Mouse (Mus musculus): ENCODE measurements around the gene Tcte2. TPM values are rescaled to one million over a fixed set of nuclear protein-coding genes. Genes with fewer than 3 reads are reported as not detected.

Gene Tcte2
- total and polyA plus RNA-seq, 2 experiments from 2014 or later, result 9.8 to 18.7 TPM

- H3K27ac ChIP-seq, result peak overlapping the region; percentile 70
- H3K4me1 ChIP-seq (ENCODE audit: insufficient read depth, low read length), result peaks cover 32% of the 10 kb centered on the region
- H3K9ac ChIP-seq (replicated peaks; ENCODE audit: low read length), result no peak overlapping the region
- no peaks in the 10 kb centered on the region for H3K36me3 ChIP-seq (ENCODE audit: insufficient read depth, low read length)
- 34% methylated on average over 3 of the region's 3 CpGs for WGBS
- H3K4me3 ChIP-seq (ENCODE audit: low read length), result no peak overlapping the region
- peak; percentile 48 for ATAC-seq
- TF ChIP-seq CTCF (IDR thresholded peaks at IDR 0.05; ENCODE audit: low read depth), result no peak
- no peaks in the 10 kb centered on the region for H3K27me3 ChIP-seq (ENCODE audit: insufficient read depth, low read length)
- H3K4me2 ChIP-seq (ENCODE audit: low read depth, low read length), result no peak overlapping the region
- peak; percentile 68 for DNase-seq (ENCODE audit: low spot score)
- H3K9me3 ChIP-seq (ENCODE audit: low read length), result no peaks in the 10 kb centered on the region
These were observed 94.6 kb downstream of the Tcte2 start for GRCm38 (mm10) chr17:13667006-13667405.

- Histone ChIP-seq H3K27ac (no peak overlapping the region; the same call in 1 of the 2 replicates), H3K4me2 (ENCODE audit: low read depth, low read length) (no peak overlapping the region)
- TF ChIP-seq CTCF (IDR thresholded peaks at IDR 0.05; ENCODE audit: low read depth), result no peak
These were observed 95.9 kb downstream of the Tcte2 start for GRCm38 (mm10) chr17:13665731-13666130.

GRCm38 (mm10) chr17:13663386-13664166 lies 98.0 kb downstream of the Tcte2 start:
- H3K9ac ChIP-seq (replicated peaks; ENCODE audit: low read length), result no peak overlapping the region
- no peaks in the 10 kb centered on the region for H3K9me3 ChIP-seq (ENCODE audit: low read length)
- ATAC-seq (no peak), DNase-seq (ENCODE audit: low spot score) (no peak)
- H3K27ac ChIP-seq, result no peak overlapping the region
- peaks cover 21% of the 10 kb centered on the region for H3K4me1 ChIP-seq (ENCODE audit: insufficient read depth, low read length)
- no peak overlapping the region for H3K4me3 ChIP-seq (ENCODE audit: low read length)
- WGBS, result 82% methylated on average over 13 of the region's 13 CpGs
- no peaks in the 10 kb centered on the region for H3K36me3 ChIP-seq (ENCODE audit: insufficient read depth, low read length)
- TF ChIP-seq CTCF (IDR thresholded peaks at IDR 0.05; ENCODE audit: low read depth), result no peak
- H3K4me2 ChIP-seq (ENCODE audit: low read depth, low read length), result no peak overlapping the region
- no peaks in the 10 kb centered on the region for H3K27me3 ChIP-seq (ENCODE audit: insufficient read depth, low read length)

More at GRCm38 (mm10) chr17:13665731-13666130, 95.9 kb downstream of the Tcte2 start:
- no peak for DNase-seq (ENCODE audit: low spot score)
- ATAC-seq, result no peak
- 84% methylated on average over 1 of the region's 1 CpGs for WGBS
- Histone ChIP-seq H3K4me3 (ENCODE audit: low read length) (no peak overlapping the region), H3K4me1 (ENCODE audit: insufficient read depth, low read length) (peaks cover 32% of the 10 kb centered on the region), H3K27me3 (ENCODE audit: insufficient read depth, low read length) (no peaks in the 10 kb centered on the region), H3K36me3 (ENCODE audit: insufficient read depth, low read length) (no peaks in the 10 kb centered on the region), H3K9ac (replicated peaks; ENCODE audit: low read length) (no peak overlapping the region), H3K9me3 (ENCODE audit: low read length) (no peaks in the 10 kb centered on the region)

Other genes with a start within 250 kb of the Tcte2 start
- 78.9 and 84.2 TPM in 2 replicates for gene Afdn, start 1.3 kb downstream of the Tcte2 start, total RNA-seq (2014; rRNA removed)
- gene Afdn, start 1.3 kb downstream of the Tcte2 start, polyA plus RNA-seq (2015; fragmentation: Nextera tagmentation; extraction: Ambion mirVana), result 127 and 130 TPM in 2 replicates
- not detected in 2 replicates for gene Gm7168, start 186.5 kb upstream of the Tcte2 start, total RNA-seq (2014; rRNA removed)
- not detected in 2 replicates for gene Gm7168, start 186.5 kb upstream of the Tcte2 start, polyA plus RNA-seq (2015; fragmentation: Nextera tagmentation; extraction: Ambion mirVana)
- not detected in 2 replicates for gene Gm7356, start 241.9 kb upstream of the Tcte2 start, total RNA-seq (2014; rRNA removed)
- gene Gm7356, start 241.9 kb upstream of the Tcte2 start, polyA plus RNA-seq (2015; fragmentation: Nextera tagmentation; extraction: Ambion mirVana), result not detected in 2 replicates